ENCODE assay signal across 8 mouse cellular contexts in the genomic region with DNA sequence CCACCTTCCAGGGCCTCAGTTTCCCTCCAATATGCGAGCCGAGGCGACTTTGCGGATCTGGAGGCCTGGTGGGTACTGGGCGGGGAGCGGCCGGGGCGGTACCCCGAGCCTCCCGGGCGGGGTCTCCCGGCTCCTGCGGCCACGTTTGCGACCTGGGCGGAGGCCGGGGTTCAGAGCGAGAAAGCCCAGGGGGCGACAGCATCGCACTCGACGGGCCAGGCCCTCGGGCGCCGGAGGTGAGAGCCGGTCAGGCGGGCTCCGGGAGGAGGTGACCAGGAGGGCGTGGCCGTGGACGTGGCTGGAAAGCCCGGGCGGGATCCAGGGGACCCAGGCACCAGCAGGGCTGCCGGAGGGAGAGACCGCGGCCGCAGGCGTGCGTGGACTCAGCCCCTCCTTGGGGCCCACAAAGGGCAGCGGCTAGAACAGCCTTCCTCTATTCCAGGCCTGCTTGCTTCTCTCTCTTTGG. TPM values are rescaled to one million over a fixed set of nuclear protein-coding genes. Genes with fewer than 3 reads are reported as not detected.
A peak's percentile ranks its signal among the peaks of the same experiment; 100 is the strongest.
DNase-seq lines count a peak whose midpoint lies in the region; ATAC-seq lines count a peak whose summit lies in the region.

No protein-coding gene starts in this region.

- H3K9ac ChIP-seq in embryonic facial prominence, embryonic 12.5 days: peak overlapping the region; percentile 79
- peak overlapping the region; percentile 73 for H3K9ac ChIP-seq in kidney, embryonic 14.5 days (ENCODE audit: low read depth, low read length)

- no peaks in the 10 kb centered on the region for H3K27me3 ChIP-seq in embryonic facial prominence, embryonic 12.5 days
- peaks cover 6% of the 10 kb centered on the region for H3K27me3 ChIP-seq in heart, embryonic 10.5 days (ENCODE audit: insufficient read depth, poor library complexity, severe bottlenecking)
- H3K27me3 ChIP-seq in kidney, embryonic 14.5 days (ENCODE audit: control insufficient read depth, insufficient read depth, low read length): no peaks in the 10 kb centered on the region

- H3K27ac ChIP-seq in embryonic facial prominence, embryonic 12.5 days: peak overlapping the region; percentile 67
- peak overlapping the region; percentile 91 for H3K27ac ChIP-seq in heart, embryonic 10.5 days
- H3K27ac ChIP-seq in kidney, embryonic 14.5 days (ENCODE audit: low read depth, low read length): peak overlapping the region; percentile 75; the same call in 1 of the 2 replicates

- H3K36me3 ChIP-seq in embryonic facial prominence, embryonic 12.5 days: peaks cover 4% of the 10 kb centered on the region; the same call in 1 of the 2 replicates
- peaks cover 16% of the 10 kb centered on the region for H3K36me3 ChIP-seq in heart, embryonic 10.5 days
- peaks cover 6% of the 10 kb centered on the region; the same call in 1 of the 2 replicates for H3K36me3 ChIP-seq in kidney, embryonic 14.5 days (ENCODE audit: control insufficient read depth, insufficient read depth, low read length)

- ATAC-seq in embryonic facial prominence, embryonic 12.5 days (ENCODE audit: insufficient number of reproducible peaks, insufficient read depth, low FRiP score, low TSS enrichment): no peak
- peak; percentile 5; the same call in 1 of the 2 replicates for ATAC-seq in kidney, embryonic 14.5 days (ENCODE audit: low FRiP score, low TSS enrichment)

- H3K4me1 ChIP-seq in embryonic facial prominence, embryonic 12.5 days: peaks cover 31% of the 10 kb centered on the region
- H3K4me1 ChIP-seq in heart, embryonic 10.5 days: peaks cover 48% of the 10 kb centered on the region
- peaks cover 16% of the 10 kb centered on the region for H3K4me1 ChIP-seq in kidney, embryonic 14.5 days (ENCODE audit: control insufficient read depth, insufficient read depth, low read length)

- 2% methylated on average over 40 of the region's 40 CpGs for WGBS in embryonic facial prominence, embryonic 12.5 days
- under 1% methylated on average over 40 of the region's 40 CpGs for WGBS in heart, embryonic 10.5 days
- WGBS in kidney, embryonic 14.5 days: 2% methylated on average over 39 of the region's 40 CpGs

- H3K9me3 ChIP-seq in embryonic facial prominence, embryonic 12.5 days: no peaks in the 10 kb centered on the region
- no peaks in the 10 kb centered on the region for H3K9me3 ChIP-seq in heart, embryonic 10.5 days
- no peaks in the 10 kb centered on the region for H3K9me3 ChIP-seq in kidney, embryonic 14.5 days (ENCODE audit: control insufficient read depth, low read length)

- peak; percentile 42 for DNase-seq in Muller cell, postnatal 12 days (ENCODE audit: inconsistent ontology term)
- peak; percentile 93 for DNase-seq in heart, embryonic 10.5 days (ENCODE audit: low spot score)
- DNase-seq in lung, postnatal 14 days: peak; percentile 63
- DNase-seq in retina, embryonic 14.5 days (ENCODE audit: low spot score): peak; percentile 55
- DNase-seq in cerebellum, adult 9-10 months: no peak
- no peak for DNase-seq in T-cell, adult 2 months (ENCODE audit: low spot score)

- H3K4me3 ChIP-seq in embryonic facial prominence, embryonic 12.5 days: peak overlapping the region; percentile 48
- peak overlapping the region; percentile 62 for H3K4me3 ChIP-seq in heart, embryonic 10.5 days
- peak overlapping the region; percentile 51 for H3K4me3 ChIP-seq in kidney, embryonic 14.5 days (ENCODE audit: low read length)

- peak overlapping the region; percentile 76 for H3K4me2 ChIP-seq in embryonic facial prominence, embryonic 12.5 days (replicated peaks)
- peak overlapping the region; percentile 84 for H3K4me2 ChIP-seq in kidney, embryonic 14.5 days (replicated peaks; ENCODE audit: low read depth, low read length)

RNA-seq across cellular contexts. Expression of a gene that starts 2.3 kb away (rescaled TPM):
- polyA plus RNA-seq in embryonic facial prominence, embryonic 12.5 days (2016; fragmentation: Nextera tagmentation; extraction: Ambion mirVana): 227 and 245 TPM in 2 replicates
- polyA plus RNA-seq in heart, embryonic 10.5 days (2016; fragmentation: Nextera tagmentation; extraction: Ambion mirVana): 294 and 304 TPM in 2 replicates
- polyA plus RNA-seq in kidney, embryonic 14.5 days (2014; fragmentation: Nextera tagmentation; extraction: Ambion mirVana): 276 and 306 TPM in 2 replicates

RNA-seq across cellular contexts. Expression of a gene that starts 2.3 kb away (rescaled TPM):
- 10.3 and 11.2 TPM in 2 replicates for polyA plus RNA-seq in embryonic facial prominence, embryonic 12.5 days (2016; fragmentation: Nextera tagmentation; extraction: Ambion mirVana)
- 11.1 and 12.0 TPM in 2 replicates for polyA plus RNA-seq in heart, embryonic 10.5 days (2016; fragmentation: Nextera tagmentation; extraction: Ambion mirVana)
- polyA plus RNA-seq in kidney, embryonic 14.5 days (2014; fragmentation: Nextera tagmentation; extraction: Ambion mirVana): 4.7 and 8.9 TPM in 2 replicates

RNA-seq across cellular contexts. Expression of a gene that starts 2.3 kb away (rescaled TPM):
- polyA plus RNA-seq in embryonic facial prominence, embryonic 12.5 days (2016; fragmentation: Nextera tagmentation; extraction: Ambion mirVana): 36.8 and 38.1 TPM in 2 replicates
- 28.4 and 32.3 TPM in 2 replicates for polyA plus RNA-seq in heart, embryonic 10.5 days (2016; fragmentation: Nextera tagmentation; extraction: Ambion mirVana)
- polyA plus RNA-seq in kidney, embryonic 14.5 days (2014; fragmentation: Nextera tagmentation; extraction: Ambion mirVana): 43.6 and 57.3 TPM in 2 replicates

RNA-seq across cellular contexts. Expression of a gene that starts 13.1 kb away (rescaled TPM):
- polyA plus RNA-seq in embryonic facial prominence, embryonic 12.5 days (2016; fragmentation: Nextera tagmentation; extraction: Ambion mirVana): 281 and 295 TPM in 2 replicates
- polyA plus RNA-seq in heart, embryonic 10.5 days (2016; fragmentation: Nextera tagmentation; extraction: Ambion mirVana): 351 and 390 TPM in 2 replicates
- polyA plus RNA-seq in kidney, embryonic 14.5 days (2014; fragmentation: Nextera tagmentation; extraction: Ambion mirVana): 396 and 553 TPM in 2 replicates

RNA-seq across cellular contexts. Expression of a gene that starts 39.0 kb away (rescaled TPM):
- 10.6 and 10.9 TPM in 2 replicates for polyA plus RNA-seq in embryonic facial prominence, embryonic 12.5 days (2016; fragmentation: Nextera tagmentation; extraction: Ambion mirVana)
- 3.2 and 3.9 TPM in 2 replicates for polyA plus RNA-seq in heart, embryonic 10.5 days (2016; fragmentation: Nextera tagmentation; extraction: Ambion mirVana)
- 7.0 and 8.2 TPM in 2 replicates for polyA plus RNA-seq in kidney, embryonic 14.5 days (2014; fragmentation: Nextera tagmentation; extraction: Ambion mirVana)

Comparison
In these comparisons a context has a peak if more than half of its experiments do, and no peak if none do; other contexts are left out.
1. DNase-seq: peak in Muller cell, postnatal 12 days (single experiment), heart, embryonic 10.5 days (single experiment), lung, postnatal 14 days (single experiment) and retina, embryonic 14.5 days (single experiment); none in cerebellum, adult 9-10 months (single experiment) and T-cell, adult 2 months (single experiment).
2. Peak in every context shown above with its lines, with median percentiles within 50 percentile points of each other: H3K27ac ChIP-seq and H3K4me3 ChIP-seq.